Mouse (Mus musculus): ENCODE data around the gene Llgl2.

Llgl2 gene

DNA sequence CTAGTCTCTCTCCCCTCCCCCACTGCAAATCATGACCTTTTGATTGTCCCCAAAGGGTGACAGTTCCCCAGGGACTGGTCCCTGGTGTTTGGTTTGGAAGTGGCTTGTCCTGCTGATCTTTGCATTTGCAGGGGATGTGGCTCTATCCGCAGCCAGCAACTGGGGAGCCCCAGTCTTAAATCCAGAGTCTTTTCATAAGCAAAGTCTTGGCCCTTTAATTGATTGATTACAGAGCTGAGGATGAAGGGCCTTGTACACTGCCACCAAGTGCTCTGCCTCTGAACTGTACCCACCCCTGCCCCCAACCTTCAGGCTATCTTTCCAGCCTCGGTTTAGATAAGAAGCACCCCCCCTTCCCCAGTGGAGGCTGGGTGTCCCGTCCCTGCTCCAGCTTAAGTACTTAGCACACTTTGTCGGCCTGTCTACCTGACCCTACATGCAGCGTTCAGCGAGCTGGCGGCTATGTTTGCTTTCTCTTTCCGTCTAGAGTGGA lies 9.2 kb downstream of the Llgl2 start:
- DNase-seq (ENCODE audit: low read depth, low spot score), result peak; percentile 74

DNA sequence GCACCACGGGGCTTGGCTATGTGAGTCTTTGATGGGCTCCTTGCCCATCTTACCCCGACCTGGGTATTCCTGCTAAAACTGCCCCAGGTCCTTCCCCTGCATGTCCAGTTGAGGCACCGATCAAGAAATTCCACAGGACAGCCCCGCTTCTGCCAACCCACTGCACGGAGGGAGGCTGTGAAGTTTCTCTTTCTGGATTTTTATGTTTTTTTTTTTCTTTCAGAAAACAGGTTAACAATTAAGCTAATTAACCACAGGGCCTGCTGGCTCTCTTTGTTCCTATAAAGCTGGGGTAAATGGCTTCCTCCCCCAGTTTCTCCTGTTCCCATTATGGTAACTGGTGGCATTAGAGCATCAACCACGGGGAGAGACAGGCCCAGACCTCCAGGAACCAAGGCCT lies 10.2 kb downstream of the Llgl2 start:
- no peak for DNase-seq (ENCODE audit: low read depth, low spot score)

DNA sequence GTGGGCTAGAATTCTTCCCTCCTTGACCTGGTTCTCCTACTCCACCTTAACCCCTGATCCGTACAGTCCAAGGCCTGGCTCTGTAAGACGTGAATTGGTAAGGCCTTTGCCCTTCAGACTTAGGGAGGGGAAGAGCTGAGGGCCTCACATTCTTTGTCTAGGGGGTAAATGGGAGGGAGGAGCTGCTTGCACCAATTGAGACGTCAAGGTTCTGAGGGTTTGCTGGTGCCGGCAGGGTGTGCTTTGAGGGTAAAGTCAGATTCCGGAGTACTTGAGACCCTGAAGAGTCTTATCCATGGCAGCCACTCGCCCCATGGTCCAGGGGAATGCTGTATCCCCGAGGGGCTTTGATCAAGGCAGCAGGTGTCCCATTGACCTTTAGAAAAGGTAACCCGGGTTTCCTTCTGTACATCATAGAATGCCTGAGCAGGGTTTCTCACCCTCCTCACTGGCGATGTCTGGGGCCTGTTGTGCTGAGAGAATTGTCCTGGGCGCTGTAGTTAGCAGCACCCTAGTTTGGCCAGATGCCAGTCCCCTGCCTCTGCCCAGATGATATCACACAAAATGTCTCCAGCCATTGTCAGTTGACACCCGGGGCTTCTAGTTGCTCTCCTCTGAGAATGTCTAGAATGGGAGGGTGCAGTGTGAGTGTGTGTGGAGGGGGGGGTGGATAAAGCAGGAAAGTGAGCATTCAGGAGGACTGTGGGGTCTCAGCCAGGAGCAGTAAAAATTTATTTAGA lies 13.0 kb downstream of the Llgl2 start:
- peak; percentile 90 for DNase-seq (ENCODE audit: low read depth, low spot score)

GRCm38 (mm10) chr11:115837606-115838345 lies 13.9 kb downstream of the Llgl2 start:
- no peak for DNase-seq (ENCODE audit: low read depth, low spot score)

- peak; percentile 78 for DNase-seq (ENCODE audit: low read depth, low spot score)
Measured at GRCm38 (mm10) chr11:115838895-115839311, 15.1 kb downstream of the Llgl2 start.

- peak; percentile 59 for DNase-seq (ENCODE audit: low read depth, low spot score)
Measured at GRCm38 (mm10) chr11:115839732-115840131, 15.9 kb downstream of the Llgl2 start.

GRCm38 (mm10) chr11:115841044-115841443 lies 17.2 kb downstream of the Llgl2 start:
- DNase-seq (ENCODE audit: low read depth, low spot score), result peak; percentile 84

DNA sequence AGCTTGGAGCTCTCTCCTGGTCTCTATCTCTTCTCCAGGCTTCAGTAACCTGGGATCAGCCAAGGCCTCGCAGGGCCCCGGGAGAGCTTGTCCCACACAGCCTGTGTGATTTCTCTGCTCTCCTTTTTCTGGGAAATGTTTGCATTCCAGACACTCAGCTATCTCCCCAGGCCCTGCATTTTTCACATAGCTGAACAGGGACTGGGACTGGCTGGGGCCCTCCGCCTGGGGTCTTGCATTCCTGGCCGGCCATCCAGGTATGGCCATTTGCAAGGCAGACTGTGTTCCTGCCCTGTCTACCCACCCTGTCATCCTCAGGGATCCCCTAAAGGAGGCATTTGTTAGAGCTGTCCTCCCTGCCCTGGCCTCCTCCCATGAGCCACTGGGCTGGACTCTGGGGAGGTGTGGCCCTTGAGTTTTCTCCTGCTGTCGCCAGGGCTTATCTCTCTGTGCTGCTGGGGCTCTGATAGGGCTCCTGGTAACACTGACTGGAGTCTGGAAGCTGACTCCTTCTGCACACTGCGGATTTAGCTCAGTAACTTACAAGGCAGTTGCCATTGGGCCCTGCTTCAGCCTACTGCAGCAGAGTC lies 18.2 kb downstream of the Llgl2 start:
- peak; percentile 85 for DNase-seq (ENCODE audit: low read depth, low spot score)

DNA sequence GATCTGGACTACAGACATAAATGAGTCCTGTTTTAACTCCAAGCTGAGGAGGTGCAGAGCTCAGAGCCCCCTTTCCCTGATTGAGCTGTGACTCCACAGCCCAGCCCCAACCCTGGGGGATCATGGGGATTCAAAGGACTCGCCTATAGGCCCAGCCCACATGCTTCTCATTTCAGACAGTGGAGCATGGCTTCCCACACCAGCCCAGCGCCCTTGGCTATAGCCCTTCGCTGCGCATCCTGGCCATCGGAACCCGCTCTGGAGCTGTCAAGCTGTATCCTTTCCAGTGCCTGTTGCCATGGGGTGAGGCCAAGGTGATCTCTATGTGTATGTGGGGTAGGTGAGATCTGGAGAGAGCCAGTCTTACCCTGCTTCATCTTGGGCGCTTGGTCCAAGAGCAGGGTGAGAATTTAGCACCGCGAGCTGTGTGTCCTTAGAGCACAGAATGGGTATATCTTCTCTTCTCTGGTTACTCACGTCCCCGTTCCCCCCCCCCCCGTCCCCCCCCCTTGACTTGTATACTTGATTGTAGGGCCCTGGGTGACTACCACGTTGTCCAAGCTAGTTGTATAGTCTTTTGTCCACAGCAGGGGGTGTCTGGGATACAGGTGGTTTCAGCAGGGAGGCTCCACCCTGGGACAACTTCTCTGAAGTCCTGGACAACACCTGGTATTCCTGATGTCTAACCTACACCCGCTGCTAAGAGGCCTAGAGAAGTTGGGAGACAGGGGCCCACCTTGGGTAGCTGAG lies 19.5 kb downstream of the Llgl2 start:
- DNase-seq (ENCODE audit: low read depth, low spot score), result peak; percentile 75

- DNase-seq (ENCODE audit: low read depth, low spot score), result no peak
Measured at GRCm38 (mm10) chr11:115843891-115844239, 20.0 kb downstream of the Llgl2 start.

GRCm38 (mm10) chr11:115844240-115844639 lies 20.4 kb downstream of the Llgl2 start:
- DNase-seq (ENCODE audit: low read depth, low spot score), result no peak

DNA sequence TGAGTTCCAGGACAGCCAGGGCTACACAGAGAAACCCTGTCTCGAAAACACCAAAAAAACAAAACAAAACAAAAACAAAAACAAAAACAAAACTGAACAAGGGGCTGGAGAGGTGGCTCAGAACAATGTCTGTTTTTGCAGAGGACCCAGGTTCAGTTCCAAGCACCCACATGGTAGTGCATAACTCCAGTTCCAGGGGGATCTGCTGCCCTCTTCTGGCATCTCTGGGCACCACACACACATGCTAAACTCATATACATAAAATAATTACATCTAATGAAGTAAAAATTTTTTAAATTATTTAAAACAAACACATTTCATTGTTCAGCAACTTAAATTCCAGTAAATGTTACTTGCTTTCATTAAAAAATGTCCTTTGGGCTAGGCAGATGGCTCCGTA lies 22.0 kb downstream of the Llgl2 start:
- DNase-seq (ENCODE audit: low read depth, low spot score), result peak; percentile 51

DNA sequence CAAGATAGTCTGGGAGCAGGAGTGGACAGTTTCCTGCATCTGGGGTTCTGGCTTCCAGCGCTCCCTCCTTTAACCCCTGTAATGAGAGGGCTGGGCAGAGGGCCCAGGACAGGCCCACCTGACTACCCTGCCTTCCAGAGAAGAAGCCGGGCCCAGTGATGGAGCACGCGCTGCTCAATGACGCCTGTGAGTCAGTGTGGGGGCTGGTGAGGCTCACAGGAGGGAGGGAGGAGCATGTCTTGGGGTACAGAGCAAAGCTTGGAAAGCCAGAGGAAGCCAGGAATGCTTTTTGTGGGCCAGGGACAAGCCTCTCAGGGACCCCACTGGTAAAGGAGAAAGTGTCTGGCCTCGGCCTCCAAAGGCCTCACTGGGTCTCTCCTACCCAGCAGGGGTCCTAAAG lies 30.8 kb downstream of the Llgl2 start:
- DNase-seq (ENCODE audit: low read depth, low spot score), result no peak

DNA sequence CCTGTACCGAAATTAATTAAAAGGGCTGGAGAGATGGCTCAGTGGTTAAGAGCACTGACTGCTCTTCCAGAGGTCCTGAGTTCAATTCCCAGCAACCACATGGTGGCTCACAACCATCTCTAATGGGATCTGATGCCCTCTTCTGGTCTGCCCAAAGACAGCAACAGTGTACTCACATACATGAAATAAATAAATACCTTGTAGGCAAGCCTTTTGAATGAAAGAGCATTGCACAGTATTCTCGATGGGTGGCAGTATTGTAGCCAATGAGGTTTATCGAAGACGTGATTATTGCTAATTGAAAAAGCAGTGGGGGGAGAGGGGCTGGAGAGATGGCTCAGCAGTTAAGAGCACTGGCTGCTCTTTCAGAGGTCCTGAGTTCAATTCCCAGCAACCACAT lies 33.3 kb downstream of the Llgl2 start:
- peak; percentile 56 for DNase-seq (ENCODE audit: low read depth, low spot score)

DNA sequence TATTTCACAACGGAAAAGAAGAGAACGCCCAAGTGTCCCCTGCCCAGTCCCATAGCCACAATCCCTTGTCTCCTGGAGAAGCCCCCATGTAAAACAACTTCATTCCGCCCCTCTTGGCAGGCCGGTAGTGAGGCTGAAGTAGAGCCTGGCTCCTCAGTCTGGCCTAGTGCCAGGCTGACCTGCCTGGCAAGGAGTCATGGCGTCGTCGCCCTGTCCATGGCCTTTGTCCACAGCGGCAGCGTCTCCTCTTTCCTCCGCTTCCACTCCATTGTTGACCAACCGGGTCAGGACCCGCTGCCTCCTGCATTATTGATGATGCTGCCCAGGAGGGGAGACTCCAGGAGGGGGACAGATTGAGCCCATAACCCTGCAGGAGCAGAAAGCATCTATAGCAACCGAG lies 34.1 kb downstream of the Llgl2 start:
- DNase-seq (ENCODE audit: low read depth, low spot score), result no peak

DNA sequence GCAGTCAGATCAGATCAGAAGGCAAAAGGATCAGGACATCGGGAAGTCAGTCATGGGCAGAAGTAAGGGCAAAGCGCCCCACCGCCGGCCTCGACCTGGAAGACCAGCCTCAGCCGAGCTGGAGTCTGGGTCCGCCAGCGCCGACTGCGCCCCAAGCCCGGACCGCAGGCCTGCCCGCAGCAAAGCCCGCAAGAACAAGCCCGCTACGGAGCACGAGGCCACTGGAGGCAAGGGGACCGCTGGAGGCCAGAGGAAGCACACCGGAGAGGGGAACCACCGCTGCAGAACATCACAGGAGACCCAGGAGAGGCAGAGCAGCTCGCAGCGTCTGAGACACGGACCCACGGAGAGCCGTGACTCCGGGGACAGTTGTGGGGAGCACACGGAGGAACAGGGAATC lies 34.5 kb downstream of the Llgl2 start, which contains the start of gene Myo15b:
TSS of gene Myo15b (plus strand) at position 53 of the 400 bp plus-strand sequence.
- DNase-seq (ENCODE audit: low read depth, low spot score), result no peak

GRCm38 (mm10) chr11:115859143-115859945 lies 35.5 kb downstream of the Llgl2 start:
- DNase-seq (ENCODE audit: low read depth, low spot score), result peak; percentile 89

DNA sequence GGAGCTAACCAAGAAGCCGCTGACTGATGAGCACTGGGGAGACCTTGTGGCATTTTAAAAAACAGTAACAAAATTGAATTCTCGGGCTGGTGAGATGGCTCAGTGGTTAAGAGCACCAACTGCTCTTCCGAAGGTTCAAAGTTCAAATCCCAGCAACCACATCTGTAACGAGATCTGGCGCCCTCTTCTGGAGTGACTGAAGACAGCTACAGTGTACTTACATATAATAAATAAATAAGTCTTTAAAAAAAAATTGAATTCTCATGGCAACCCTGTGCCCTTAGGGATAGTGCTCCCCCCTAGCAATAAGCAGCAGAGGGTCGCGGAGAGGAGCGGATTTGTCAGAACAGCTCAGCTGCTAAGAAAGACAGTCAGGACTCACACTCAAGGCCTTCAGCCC lies 40.0 kb downstream of the Llgl2 start:
- DNase-seq (ENCODE audit: low read depth, low spot score), result no peak

DNA sequence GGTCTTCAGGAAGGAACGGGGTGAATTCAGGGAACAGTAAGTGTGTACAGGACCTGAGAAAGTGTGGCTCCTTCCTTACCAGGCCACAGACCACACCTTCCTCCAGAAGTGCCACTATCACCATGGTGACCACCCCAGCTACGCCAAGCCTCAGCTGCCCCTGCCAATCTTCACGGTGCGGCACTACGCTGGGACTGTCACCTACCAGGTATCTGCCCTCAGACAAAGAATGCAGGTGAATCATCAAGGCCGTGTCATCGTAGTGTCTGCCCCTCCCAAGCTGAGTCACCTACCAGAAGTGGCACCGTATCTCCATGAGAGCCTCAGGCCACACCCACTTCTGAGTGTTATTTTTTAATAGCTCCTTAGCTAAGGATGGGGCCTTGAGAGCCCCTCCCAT lies 45.5 kb downstream of the Llgl2 start:
- no peak for DNase-seq (ENCODE audit: low read depth, low spot score)

DNA sequence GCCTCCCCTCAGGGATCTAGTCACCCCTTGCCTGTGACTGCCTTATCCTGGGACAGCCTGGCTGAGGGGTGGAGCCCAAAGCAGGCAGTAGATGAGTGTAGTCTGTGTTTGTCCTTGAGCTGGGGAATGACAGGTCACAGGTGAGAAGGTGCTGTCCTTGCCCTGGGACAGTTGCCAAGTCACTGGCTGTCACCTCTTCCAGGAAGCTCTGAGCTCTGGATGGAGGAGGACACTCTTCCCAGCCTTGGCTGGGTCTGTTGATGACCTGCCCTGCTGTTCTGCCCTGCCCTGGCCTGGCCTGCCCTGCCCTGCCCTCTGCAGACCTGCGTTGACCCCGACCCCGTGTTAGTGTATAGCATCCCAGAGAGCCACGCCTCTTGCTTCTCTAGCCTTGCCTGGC lies 48.6 kb downstream of the Llgl2 start:
- no peak for DNase-seq (ENCODE audit: low read depth, low spot score)

- no peak for DNase-seq (ENCODE audit: low read depth, low spot score)
Measured at GRCm38 (mm10) chr11:115875935-115876334, 52.1 kb downstream of the Llgl2 start.
